Mouse (Mus musculus) macrophage (primary cell): ENCODE results near the gene Srsf3. TPM values are rescaled to one million over a fixed set of nuclear protein-coding genes. Genes with fewer than 3 reads are reported as not detected.

Experiments
- polyA plus RNA-seq: library from polyadenylated mRNA; stranded (reverse); fragments of 250-400 nt; gene quantifications from 3 replicates; pipeline ENCODE4 v1.2.4, GENCODE M21; 2018; ENCODE audit warnings: inconsistent platforms

Srsf3 gene
- polyA plus RNA-seq, 1 experiment from 2014 or later: 60.3 TPM

Other genes with a start within 250 kb of the Srsf3 start
- gene Brpf3, start 231.5 kb upstream of the Srsf3 start, polyA plus RNA-seq: 11.9 to 24.5 TPM (median 12.0 TPM) in 3 replicates
- gene Pnpla1, start 174.2 kb upstream of the Srsf3 start, polyA plus RNA-seq: not detected in 3 replicates
- 0.33 to 1.1 TPM (median 0.77 TPM) in 3 replicates for gene 4930539E08Rik, start 117.3 kb upstream of the Srsf3 start, polyA plus RNA-seq
- 0.27 TPM in 1 of 3 replicates, not detected in the others for gene Pxt1, start 88.8 kb upstream of the Srsf3 start, polyA plus RNA-seq
- 29.1 to 47.2 TPM (median 39.6 TPM) in 3 replicates for gene Kctd20, start 80.7 kb upstream of the Srsf3 start, polyA plus RNA-seq
- gene Stk38, start 24.6 kb upstream of the Srsf3 start, polyA plus RNA-seq: 50.4 to 96.1 TPM (median 84.7 TPM) in 3 replicates
- 176 to 305 TPM (median 287 TPM) in 3 replicates for gene Cdkn1a, start 58.3 kb downstream of the Srsf3 start, polyA plus RNA-seq
- 0.33 to 1.5 TPM (median 0.94 TPM) in 3 replicates for gene Rab44, start 81.5 kb downstream of the Srsf3 start, polyA plus RNA-seq
- gene Cpne5, start 205.5 kb downstream of the Srsf3 start, polyA plus RNA-seq: not detected in 3 replicates
- 10.6 to 36.8 TPM (median 15.8 TPM) in 3 replicates for gene Ppil1, start 231.6 kb downstream of the Srsf3 start, polyA plus RNA-seq
- 108 to 138 TPM (median 122 TPM) in 3 replicates for gene BC004004, start 236.2 kb downstream of the Srsf3 start, polyA plus RNA-seq